Mouse (Mus musculus) liver, embryonic 11.5 days (tissue): Measurements from ENCODE around the gene Fzd7. TPM values are rescaled to one million over a fixed set of nuclear protein-coding genes. Genes with fewer than 3 reads are reported as not detected.

Experiments used
- ATAC-seq: fragments of 200-750 bp; cut with Nextera tagmentation; replicated peaks from 2 replicates; pipeline ENCODE4 v1.8.0; 2017; ENCODE audit warnings: moderate number of reproducible peaks, mild to moderate bottlenecking, moderate TSS enrichment, moderate library complexity; ENCODE audit not compliant: low FRiP score
- DNase-seq: peaks from one replicate; pipeline ENCODE4 v3.0.0-alpha.2; 2017; ENCODE audit warnings: low spot score
- H3K27ac ChIP-seq: fragments of 300-500 bp; sonication (generic); 2 replicates; pipeline ENCODE4 v1.5.1; 2014; ENCODE audit warnings: mild to moderate bottlenecking, low read depth, low read length, control low read depth
- H3K27me3 ChIP-seq: fragments of 300-500 bp; sonication (generic); replicated peaks from 2 replicates; pipeline ENCODE4 v1.6.1; 2014; ENCODE audit warnings: low read length, mixed read lengths; ENCODE audit not compliant: control insufficient read depth, insufficient read depth
- H3K36me3 ChIP-seq: fragments of 300-500 bp; sonication (generic); 2 replicates; pipeline ENCODE4 v1.6.1; 2014; ENCODE audit warnings: mild to moderate bottlenecking, low read length, moderate library complexity, mixed read lengths; ENCODE audit not compliant: control insufficient read depth, insufficient read depth
- H3K4me1 ChIP-seq: fragments of 300-500 bp; sonication (generic); replicated peaks from 2 replicates; pipeline ENCODE4 v1.6.1; 2014; ENCODE audit warnings: low read length, mixed read lengths; ENCODE audit not compliant: control insufficient read depth, insufficient read depth
- H3K4me2 ChIP-seq: fragments of 300-500 bp; sonication (generic); 2 replicates; pipeline ENCODE4 v1.6.1; 2014; ENCODE audit warnings: mild to moderate bottlenecking, control low read depth, moderate library complexity
- H3K4me3 ChIP-seq: fragments of 300-500 bp; sonication (generic); 2 replicates; pipeline ENCODE4 v1.5.1; 2014; ENCODE audit warnings: low read depth, low read length, control low read depth
- H3K9ac ChIP-seq: fragments of 300-500 bp; sonication (generic); 2 replicates; pipeline ENCODE4 v1.6.1; 2014; ENCODE audit warnings: low read depth, low read length, control low read depth
- H3K9me3 ChIP-seq: fragments of 300-500 bp; sonication (generic); 2 replicates; pipeline ENCODE4 v1.6.1; 2016; ENCODE audit warnings: low read length, inconsistent platforms, mixed read lengths; ENCODE audit not compliant: control insufficient read depth
- WGBS: fragments of 180-500 bp; shearing (Covaris S2); extraction: QIAGEN DNeasy Blood & Tissue Kit; methylation state at CpG from one replicate; pipeline ENCODE4 v1.1.7; 2014; 5-methylcytosine and 5-hydroxymethylcytosine counted together
- polyA plus RNA-seq: library from polyadenylated mRNA; unstranded; fragments of >200 nt; fragmentation: Nextera tagmentation; extraction: Ambion mirVana; gene quantifications from 2 replicates; pipeline ENCODE4 v1.2.1, GENCODE M21; 2014

Fzd7 gene
- polyA plus RNA-seq: 7.5 and 7.7 TPM in 2 replicates

DNA sequence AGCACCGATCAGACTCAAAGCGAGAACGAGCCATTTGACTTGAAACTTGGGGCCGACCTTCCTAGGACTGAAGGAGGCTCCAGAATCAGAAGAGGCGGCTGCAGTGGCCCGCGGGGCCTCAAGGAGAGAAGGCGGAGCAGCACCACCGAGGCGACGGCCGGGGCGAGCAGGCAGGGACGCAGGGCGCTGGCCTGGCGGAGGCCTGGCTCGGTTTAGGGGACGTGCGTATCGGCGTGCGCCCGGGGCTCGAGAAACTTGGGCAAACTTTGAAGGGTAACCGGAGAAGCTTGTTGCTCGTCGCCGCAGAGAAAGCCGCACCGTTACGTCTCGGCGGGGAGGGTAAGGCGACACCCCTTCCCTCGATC is at the start of gene Fzd7:
TSS of gene Fzd7 (plus strand) at position 94 of the 365 bp plus-strand sequence.
- H3K9ac ChIP-seq: peak within 1 kb of the TSS; percentile 79
- peaks cover 33% of the 10 kb centered on the region for H3K4me1 ChIP-seq
- H3K27me3 ChIP-seq: peaks cover 12% of the 10 kb centered on the region
- no peaks in the 10 kb centered on the region for H3K9me3 ChIP-seq
- ATAC-seq: peak; percentile 56
- H3K4me2 ChIP-seq: peak within 1 kb of the TSS; percentile 98
- 0% methylated on average over 35 of the region's 35 CpGs for WGBS
- H3K4me3 ChIP-seq: peak within 1 kb of the TSS; percentile 83
- peaks cover 2% of the 10 kb centered on the region; the same call in 1 of the 2 replicates for H3K36me3 ChIP-seq
- H3K27ac ChIP-seq: peak within 1 kb of the TSS; percentile 91
- no peak for DNase-seq

DNA sequence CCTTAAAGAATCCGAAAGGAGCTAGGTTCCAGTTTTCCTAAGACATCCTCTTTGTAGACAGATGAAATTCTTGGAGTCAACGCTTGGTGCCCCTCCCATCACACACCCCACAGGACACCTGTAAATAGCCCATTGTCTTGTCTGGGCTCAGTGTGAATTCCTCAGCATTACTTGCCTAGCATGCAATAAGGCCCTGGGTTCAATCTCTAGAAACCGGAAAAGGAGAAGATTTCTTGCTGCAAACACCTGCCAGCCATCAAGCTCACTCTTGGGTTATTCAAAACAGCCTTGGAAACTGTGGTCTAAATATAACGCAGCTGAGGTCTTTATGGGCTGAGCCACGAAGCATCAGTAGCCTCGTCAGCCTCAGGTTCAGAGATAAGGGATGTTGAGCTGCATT is 48.9 kb upstream of the Fzd7 start:
- no peaks in the 10 kb centered on the region; the same call in 1 of the 2 replicates for H3K4me1 ChIP-seq
- no peak overlapping the region for H3K27ac ChIP-seq
- ATAC-seq (no peak), DNase-seq (no peak)
- no peak overlapping the region for H3K4me3 ChIP-seq
- H3K36me3 ChIP-seq: no peaks in the 10 kb centered on the region
- WGBS: 58% methylated on average over 6 of the region's 6 CpGs
- no peaks in the 10 kb centered on the region for H3K27me3 ChIP-seq
- no peak overlapping the region for H3K9ac ChIP-seq
- no peaks in the 10 kb centered on the region for H3K9me3 ChIP-seq
- no peak overlapping the region for H3K4me2 ChIP-seq

DNA sequence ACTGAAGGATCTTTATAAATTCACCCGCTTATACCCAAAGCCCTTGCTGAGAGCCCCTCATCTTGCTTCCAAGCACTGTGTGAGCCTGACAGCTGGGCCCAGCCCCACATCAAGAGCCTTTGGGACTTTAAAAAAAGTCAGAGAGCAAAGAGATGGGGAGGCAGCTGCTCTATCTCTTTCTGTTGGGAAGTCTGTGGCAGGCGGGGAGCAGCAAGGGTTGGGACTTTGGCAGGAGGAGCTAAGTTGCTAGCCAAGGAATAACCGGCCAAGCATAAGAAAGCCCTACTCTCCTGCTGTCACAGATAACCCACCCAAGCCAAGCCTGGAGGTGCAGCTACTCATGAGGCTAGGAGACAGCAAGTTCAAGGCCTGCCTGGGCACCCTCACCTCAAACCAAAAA is 48.2 kb upstream of the Fzd7 start:
- WGBS: 71% methylated on average over 3 of the region's 3 CpGs
- no peaks in the 10 kb centered on the region for H3K9me3 ChIP-seq
- no peak overlapping the region for H3K4me3 ChIP-seq
- no peaks in the 10 kb centered on the region for H3K36me3 ChIP-seq
- no peak for DNase-seq
- H3K27me3 ChIP-seq: no peaks in the 10 kb centered on the region
- no peak overlapping the region for H3K4me2 ChIP-seq
- no peak for ATAC-seq
- no peaks in the 10 kb centered on the region; the same call in 1 of the 2 replicates for H3K4me1 ChIP-seq
- H3K27ac ChIP-seq: no peak overlapping the region
- no peak overlapping the region for H3K9ac ChIP-seq

DNA sequence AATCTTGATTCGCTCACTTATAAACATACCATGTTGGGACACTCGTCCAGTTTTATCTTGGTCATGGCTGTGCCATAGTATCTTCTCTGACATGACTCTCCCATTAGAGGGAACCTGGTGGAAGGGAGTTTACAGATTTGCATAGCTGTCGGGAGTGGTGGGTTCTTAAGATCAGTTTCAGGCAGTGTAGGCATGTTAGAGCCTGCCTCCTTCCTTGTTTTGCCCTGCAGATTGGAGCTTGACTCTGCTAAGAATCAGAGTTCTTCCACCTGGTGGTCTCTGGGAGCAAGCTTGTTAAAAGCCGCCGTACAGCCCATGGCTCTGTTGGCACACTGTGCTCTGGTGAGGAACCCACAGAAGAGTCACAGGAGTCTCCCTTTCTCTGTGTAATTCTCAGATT is 47.0 kb upstream of the Fzd7 start:
- 82% methylated on average over 5 of the region's 5 CpGs for WGBS
- Histone ChIP-seq H3K27ac (no peak overlapping the region), H3K9ac (no peak overlapping the region), H3K4me1 (no peaks in the 10 kb centered on the region; the same call in 1 of the 2 replicates), H3K4me2 (no peak overlapping the region), H3K4me3 (no peak overlapping the region), H3K27me3 (no peaks in the 10 kb centered on the region), H3K9me3 (no peaks in the 10 kb centered on the region), H3K36me3 (no peaks in the 10 kb centered on the region)
- DNase-seq (no peak), ATAC-seq (no peak)

DNA sequence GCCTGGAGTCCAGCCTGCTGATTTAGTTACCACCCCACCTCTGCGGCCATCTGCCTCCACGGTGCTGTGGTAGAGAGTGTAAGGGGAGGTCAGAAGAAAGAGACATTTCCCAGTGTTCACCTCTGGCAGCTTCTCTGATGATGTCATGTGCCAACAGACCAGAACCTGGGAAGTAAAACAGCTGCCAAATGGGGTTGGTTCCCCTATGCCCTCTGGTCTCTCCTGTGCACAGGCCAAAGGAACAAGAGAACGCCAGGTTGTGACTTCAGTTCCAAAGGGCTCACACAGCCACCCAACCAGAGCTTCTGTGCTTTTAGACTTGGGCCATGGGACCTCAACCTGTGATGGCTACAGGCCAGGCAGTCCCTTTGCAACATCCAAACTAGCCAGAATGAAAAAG is 45.9 kb upstream of the Fzd7 start:
- no peak overlapping the region for H3K4me3 ChIP-seq
- H3K9me3 ChIP-seq: no peaks in the 10 kb centered on the region
- H3K9ac ChIP-seq: no peak overlapping the region
- DNase-seq (no peak), ATAC-seq (no peak)
- H3K36me3 ChIP-seq: no peaks in the 10 kb centered on the region
- 74% methylated on average over 3 of the region's 3 CpGs for WGBS
- H3K27ac ChIP-seq: no peak overlapping the region
- no peak overlapping the region for H3K4me2 ChIP-seq
- no peaks in the 10 kb centered on the region for H3K4me1 ChIP-seq
- H3K27me3 ChIP-seq: no peaks in the 10 kb centered on the region

DNA sequence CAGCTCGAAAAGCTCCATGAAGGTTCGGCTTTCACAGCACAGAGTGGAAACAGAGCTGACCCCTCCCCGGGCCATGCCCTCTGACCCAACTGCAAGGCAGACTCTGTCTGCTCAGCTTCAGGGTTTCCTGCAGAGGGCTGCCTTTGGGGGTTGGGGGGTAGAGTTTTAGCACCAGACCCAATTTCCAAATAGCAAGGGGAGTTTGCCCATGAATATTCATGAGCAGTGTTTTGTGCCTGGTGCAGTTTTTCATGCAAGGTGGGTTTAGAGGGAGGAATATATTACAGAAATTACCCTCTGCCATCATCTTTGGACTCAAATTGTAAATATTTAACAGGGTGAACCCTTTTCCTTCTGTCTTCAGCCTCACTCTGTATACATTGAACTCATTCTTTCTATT is 44.3 kb upstream of the Fzd7 start:
- H3K4me3 ChIP-seq: no peak overlapping the region
- ATAC-seq: 0 out of 2 replicates have a peak, but pooled peaks have one; percentile 41
- WGBS: 52% methylated on average over 3 of the region's 3 CpGs
- no peaks in the 10 kb centered on the region for H3K36me3 ChIP-seq
- H3K4me2 ChIP-seq: no peak overlapping the region
- H3K9ac ChIP-seq: no peak overlapping the region
- no peaks in the 10 kb centered on the region for H3K27me3 ChIP-seq
- H3K27ac ChIP-seq: peak overlapping the region; percentile 50; the same call in 1 of the 2 replicates
- H3K4me1 ChIP-seq: no peaks in the 10 kb centered on the region
- no peaks in the 10 kb centered on the region for H3K9me3 ChIP-seq
- DNase-seq: no peak

DNA sequence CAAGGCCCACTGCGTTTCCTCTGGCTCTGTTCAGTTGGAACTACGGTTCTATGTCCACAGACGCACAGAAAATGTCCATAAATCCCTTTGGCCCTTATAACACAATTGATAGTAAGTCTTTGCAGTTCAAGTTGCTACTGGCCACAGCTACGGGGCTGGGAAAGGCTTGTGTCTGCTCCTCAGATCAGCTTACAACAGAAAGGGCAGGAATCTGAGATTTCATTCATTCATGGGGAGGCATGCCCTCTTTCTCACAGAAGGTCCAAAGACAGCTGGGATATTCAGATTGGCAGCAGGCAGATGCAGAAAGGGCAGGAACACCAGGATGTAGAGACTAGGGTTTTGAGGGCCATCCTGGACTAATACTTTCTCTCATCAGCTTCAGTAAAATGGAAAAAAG is 43.9 kb upstream of the Fzd7 start:
- H3K4me1 ChIP-seq: no peaks in the 10 kb centered on the region
- no peaks in the 10 kb centered on the region for H3K36me3 ChIP-seq
- H3K27me3 ChIP-seq: no peaks in the 10 kb centered on the region
- H3K9me3 ChIP-seq: no peaks in the 10 kb centered on the region
- WGBS: 75% methylated on average over 4 of the region's 4 CpGs
- H3K4me3 ChIP-seq: no peak overlapping the region
- H3K4me2 ChIP-seq: no peak overlapping the region
- ATAC-seq (no peak), DNase-seq (no peak)
- H3K9ac ChIP-seq: no peak overlapping the region
- H3K27ac ChIP-seq: peak overlapping the region; percentile 50; the same call in 1 of the 2 replicates

DNA sequence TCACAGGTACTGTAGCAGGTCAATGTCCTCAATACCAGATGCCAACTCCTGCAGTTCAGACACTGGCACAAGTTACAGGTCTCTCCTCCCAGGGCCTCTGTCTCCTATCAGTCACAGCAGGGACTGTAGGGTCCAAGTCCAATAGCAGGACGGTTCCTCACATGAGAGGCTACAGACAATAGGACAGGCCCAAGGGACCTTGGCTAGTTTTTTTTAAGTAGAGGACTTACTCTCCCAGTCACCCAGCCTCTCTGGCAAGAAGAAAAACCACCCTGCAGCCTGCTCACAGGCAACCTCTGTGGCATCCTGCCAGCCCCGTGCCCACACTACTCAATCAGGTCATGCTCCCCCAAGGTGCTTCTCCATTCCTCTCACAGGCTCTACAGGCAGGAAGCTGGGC is 43.0 kb upstream of the Fzd7 start:
- H3K36me3 ChIP-seq: no peaks in the 10 kb centered on the region
- 67% methylated on average over 2 of the region's 2 CpGs for WGBS
- no peak overlapping the region for H3K9ac ChIP-seq
- H3K9me3 ChIP-seq: no peaks in the 10 kb centered on the region
- H3K4me3 ChIP-seq: no peak overlapping the region
- H3K4me1 ChIP-seq: no peaks in the 10 kb centered on the region
- DNase-seq (no peak), ATAC-seq (no peak)
- no peak overlapping the region for H3K4me2 ChIP-seq
- H3K27ac ChIP-seq: no peak overlapping the region
- no peaks in the 10 kb centered on the region for H3K27me3 ChIP-seq

DNA sequence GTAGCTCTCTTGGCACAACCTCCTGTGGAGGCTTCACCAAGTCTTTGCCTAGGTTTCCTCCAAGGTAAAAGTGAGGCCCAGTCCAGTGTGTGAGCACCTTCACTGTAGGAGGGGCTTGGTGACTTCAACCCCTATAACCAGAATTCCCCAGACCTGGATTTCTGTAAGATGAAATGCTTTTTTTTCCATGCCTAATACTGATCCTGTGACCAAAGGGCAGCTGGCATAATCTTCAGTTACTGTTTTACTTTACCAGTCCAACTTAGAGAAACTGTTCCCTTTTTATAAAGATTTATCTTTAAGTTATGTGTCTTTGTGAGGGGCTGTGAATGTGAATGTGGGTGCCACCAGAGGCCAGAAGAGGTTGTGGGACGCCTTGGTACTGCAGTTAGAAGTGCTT is 42.3 kb upstream of the Fzd7 start:
- H3K4me3 ChIP-seq: no peak overlapping the region
- no peak overlapping the region for H3K4me2 ChIP-seq
- no peaks in the 10 kb centered on the region for H3K9me3 ChIP-seq
- no peaks in the 10 kb centered on the region for H3K27me3 ChIP-seq
- no peak for DNase-seq
- no peak for ATAC-seq
- WGBS: 64% methylated on average over 1 of the region's 1 CpGs
- H3K36me3 ChIP-seq: no peaks in the 10 kb centered on the region
- H3K9ac ChIP-seq: no peak overlapping the region
- H3K4me1 ChIP-seq: no peaks in the 10 kb centered on the region
- no peak overlapping the region for H3K27ac ChIP-seq
